Mouse (Mus musculus) heart, embryonic 15.5 days (tissue): ENCODE results near the gene Ripply1. TPM values are rescaled to one million over a fixed set of nuclear protein-coding genes. Genes with fewer than 3 reads are reported as not detected.

Experiments used
- ATAC-seq: fragments of 200-750 bp; cut with Nextera tagmentation; replicated peaks from 2 replicates; pipeline ENCODE4 v1.8.0; 2017; ENCODE audit warnings: low read depth, moderate TSS enrichment; ENCODE audit not compliant: insufficient number of reproducible peaks, insufficient read depth, low FRiP score
- H3K27ac ChIP-seq: fragments of 300-500 bp; sonication (generic); 2 replicates; pipeline ENCODE4 v1.5.1; 2015; ENCODE audit warnings: mild to moderate bottlenecking, inconsistent platforms
- H3K27me3 ChIP-seq: fragments of 300-500 bp; sonication (generic); 2 replicates; pipeline ENCODE4 v1.6.1; 2015; ENCODE audit warnings: inconsistent platforms
- H3K36me3 ChIP-seq: fragments of 300-500 bp; sonication (generic); 2 replicates; pipeline ENCODE4 v1.6.1; 2015; ENCODE audit warnings: mild to moderate bottlenecking, inconsistent platforms
- H3K4me1 ChIP-seq: fragments of 300-500 bp; sonication (generic); replicated peaks from 2 replicates; pipeline ENCODE4 v1.6.1; 2015; ENCODE audit warnings: inconsistent platforms
- H3K4me2 ChIP-seq: fragments of 300-500 bp; sonication (generic); 2 replicates; pipeline ENCODE4 v1.6.1; 2015; ENCODE audit warnings: inconsistent platforms, mild to moderate bottlenecking, moderate library complexity
- H3K4me3 ChIP-seq: fragments of 300-500 bp; sonication (generic); 2 replicates; pipeline ENCODE4 v1.5.1; 2015; ENCODE audit warnings: mild to moderate bottlenecking, inconsistent platforms
- H3K9ac ChIP-seq: fragments of 300-500 bp; sonication (generic); 2 replicates; pipeline ENCODE4 v1.6.1; 2015; ENCODE audit warnings: mild to moderate bottlenecking, inconsistent platforms
- H3K9me3 ChIP-seq: fragments of 300-500 bp; sonication (generic); replicated peaks from 2 replicates; pipeline ENCODE4 v1.6.1; 2016; ENCODE audit warnings: inconsistent platforms
- WGBS: fragments of 180-500 bp; shearing (Covaris S2); methylation state at CpG from one replicate; pipeline ENCODE4 v1.1.7; 2015; ENCODE audit warnings: mixed read lengths; 5-methylcytosine and 5-hydroxymethylcytosine counted together
- polyA plus RNA-seq: library from polyadenylated mRNA; unstranded; fragments of >200 nt; fragmentation: Nextera tagmentation; extraction: Ambion mirVana; gene quantifications from 2 replicates; pipeline ENCODE4 v1.2.1, GENCODE M21; 2015

Gene Ripply1
- polyA plus RNA-seq, 1 experiment from 2014 or later: not detected

DNA sequence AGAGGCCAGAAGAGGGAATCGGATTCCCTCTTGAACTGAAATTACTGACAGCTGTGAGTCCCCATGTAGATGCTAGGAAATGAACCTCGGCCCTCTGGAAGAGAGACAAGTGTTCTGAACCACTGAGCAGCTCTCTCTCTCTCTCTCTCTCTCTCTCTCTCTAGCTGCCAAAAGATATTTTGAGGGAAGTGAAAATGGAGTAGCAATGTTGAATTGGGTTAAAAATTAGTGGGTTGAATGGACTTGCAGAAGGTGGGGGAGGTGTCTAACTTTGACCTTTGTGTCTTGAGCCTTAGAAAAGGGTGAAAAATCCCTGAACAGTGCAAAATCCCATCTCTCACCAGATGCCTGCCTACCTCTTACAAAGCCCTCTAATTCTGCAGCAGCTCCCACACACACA is 25.2 kb upstream of the Ripply1 start:
- Histone ChIP-seq H3K27me3 (no peaks in the 10 kb centered on the region), H3K36me3 (no peaks in the 10 kb centered on the region), H3K4me3 (no peak overlapping the region), H3K4me2 (no peak overlapping the region), H3K4me1 (no peaks in the 10 kb centered on the region), H3K27ac (no peak overlapping the region), H3K9ac (no peak overlapping the region), H3K9me3 (no peaks in the 10 kb centered on the region)
- ATAC-seq: no peak
- 72% methylated on average over 2 of the region's 2 CpGs for WGBS

DNA sequence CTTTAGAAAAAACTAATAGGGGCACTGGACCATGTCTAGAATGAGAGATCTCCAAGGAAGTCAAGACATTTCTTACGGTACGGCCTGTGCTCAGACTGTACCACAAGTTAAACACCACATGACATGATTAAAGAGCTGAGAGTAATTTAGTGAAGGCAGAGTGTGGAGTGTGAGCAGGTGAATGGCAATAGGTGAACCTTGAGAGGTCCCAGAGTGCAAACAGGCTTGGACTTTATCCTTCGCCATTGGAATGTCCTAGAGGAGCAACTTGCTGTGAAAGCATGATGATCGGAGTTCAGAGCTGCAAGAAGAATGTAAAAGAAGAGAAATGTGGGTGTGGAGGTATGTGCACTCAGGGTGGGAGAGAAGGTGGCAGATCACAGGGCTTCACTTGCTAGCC is 23.8 kb upstream of the Ripply1 start:
- no peak overlapping the region for H3K9ac ChIP-seq
- WGBS: 92% methylated on average over 4 of the region's 4 CpGs

DNA sequence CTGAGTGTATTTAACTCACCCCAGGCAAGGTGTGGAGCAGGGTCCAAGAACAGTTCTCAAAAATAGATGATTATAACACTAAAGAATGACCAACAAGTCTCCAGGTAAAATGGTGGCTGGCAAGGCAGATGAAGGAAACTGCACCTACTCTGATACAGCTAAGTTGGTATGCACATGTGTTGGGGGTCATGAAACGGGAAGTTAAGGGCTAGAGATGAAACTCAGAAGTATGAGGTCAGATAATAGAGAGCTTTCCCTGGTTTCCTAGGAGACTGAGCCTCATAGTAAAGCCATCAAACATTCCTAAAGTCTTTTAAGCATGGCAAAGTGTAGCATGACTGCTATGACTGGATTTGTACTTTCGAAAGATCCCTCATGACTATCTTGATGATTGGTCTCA is 20.9 kb upstream of the Ripply1 start:
- 71% methylated on average over 2 of the region's 2 CpGs for WGBS
- H3K27me3 ChIP-seq: 0 out of 2 replicates have a peak, but pooled peaks cover 3% of the 10 kb centered on the region

More for the DNA sequence above, 23.8 kb upstream of the Ripply1 start:
- 0 out of 2 replicates have a peak, but pooled peaks cover under 1% of the 10 kb centered on the region for H3K27me3 ChIP-seq
- no peaks in the 10 kb centered on the region for H3K4me1 ChIP-seq
- no peak overlapping the region for H3K4me2 ChIP-seq
- no peaks in the 10 kb centered on the region for H3K9me3 ChIP-seq
- no peak for ATAC-seq
- no peaks in the 10 kb centered on the region for H3K36me3 ChIP-seq
- no peak overlapping the region for H3K27ac ChIP-seq
- H3K4me3 ChIP-seq: no peak overlapping the region

DNA sequence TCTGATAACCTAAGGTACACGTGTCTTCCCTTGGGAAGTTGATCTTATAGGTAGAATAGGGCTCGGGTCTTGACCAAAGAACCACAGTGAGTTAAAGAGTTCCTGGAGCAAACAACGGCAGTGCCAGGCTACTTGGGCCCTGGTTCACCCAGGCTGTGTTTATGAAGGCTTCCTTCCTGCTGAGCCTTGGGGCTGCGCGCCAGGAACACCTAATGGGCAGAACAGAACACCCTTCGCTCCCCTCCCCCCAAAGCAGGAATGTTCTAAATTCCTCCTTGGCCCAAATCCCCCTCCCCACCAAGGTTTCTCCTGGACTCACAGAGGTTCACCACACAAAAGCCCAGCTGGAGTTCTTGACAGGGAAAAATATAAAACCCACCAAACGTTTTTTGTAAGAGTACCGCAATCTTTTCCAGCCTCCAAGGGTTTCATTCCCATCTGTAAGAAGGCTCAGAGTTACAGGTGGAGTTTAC is 18.3 kb upstream of the Ripply1 start, which contains the start of gene Cldn2:
Gene Cldn2 (plus strand): TSS at position 423 of the 473 bp plus-strand sequence.
- no peak for ATAC-seq
- 0 out of 2 replicates have a peak, but pooled peaks cover 3% of the 10 kb centered on the region for H3K27me3 ChIP-seq
- no peaks in the 10 kb centered on the region for H3K36me3 ChIP-seq
- 67% methylated on average over 8 of the region's 8 CpGs for WGBS
- no peak within 1 kb of the TSS for H3K27ac ChIP-seq
- H3K9me3 ChIP-seq: no peaks in the 10 kb centered on the region
- H3K9ac ChIP-seq: no peak within 1 kb of the TSS
- H3K4me2 ChIP-seq: no peak within 1 kb of the TSS
- no peaks in the 10 kb centered on the region for H3K4me1 ChIP-seq
- no peak within 1 kb of the TSS for H3K4me3 ChIP-seq

More for the DNA sequence above, 20.9 kb upstream of the Ripply1 start:
- no peak for ATAC-seq
- Histone ChIP-seq H3K4me3 (no peak overlapping the region), H3K27ac (no peak overlapping the region), H3K4me1 (no peaks in the 10 kb centered on the region), H3K4me2 (no peak overlapping the region), H3K9me3 (no peaks in the 10 kb centered on the region), H3K36me3 (no peaks in the 10 kb centered on the region), H3K9ac (no peak overlapping the region)

DNA sequence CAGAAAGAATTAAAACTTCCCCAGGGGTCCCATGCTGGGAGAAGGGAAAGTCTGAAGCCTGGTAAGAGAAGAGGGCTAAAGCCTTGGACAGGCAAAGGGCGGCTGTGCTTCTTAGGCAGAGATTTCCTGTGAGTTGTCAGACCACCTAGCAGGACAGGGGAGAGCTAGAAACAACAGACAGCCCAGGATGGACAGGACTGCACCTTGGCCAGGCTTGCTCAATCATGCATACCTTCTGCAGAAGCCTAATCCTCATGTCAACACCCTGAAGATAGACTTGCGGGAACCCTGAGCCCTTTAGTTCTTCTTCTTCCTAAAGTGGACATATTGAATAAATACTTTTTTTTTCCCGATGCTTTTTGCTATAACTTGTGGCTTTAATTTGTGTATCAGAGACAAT is 17.8 kb upstream of the Ripply1 start:
- Histone ChIP-seq H3K27me3 (0 out of 2 replicates have a peak, but pooled peaks cover 3% of the 10 kb centered on the region), H3K36me3 (no peaks in the 10 kb centered on the region), H3K27ac (no peak overlapping the region), H3K9me3 (no peaks in the 10 kb centered on the region), H3K9ac (no peak overlapping the region), H3K4me1 (no peaks in the 10 kb centered on the region), H3K4me2 (no peak overlapping the region), H3K4me3 (no peak overlapping the region)
- no peak for ATAC-seq
- WGBS: 63% methylated on average over 3 of the region's 3 CpGs

DNA sequence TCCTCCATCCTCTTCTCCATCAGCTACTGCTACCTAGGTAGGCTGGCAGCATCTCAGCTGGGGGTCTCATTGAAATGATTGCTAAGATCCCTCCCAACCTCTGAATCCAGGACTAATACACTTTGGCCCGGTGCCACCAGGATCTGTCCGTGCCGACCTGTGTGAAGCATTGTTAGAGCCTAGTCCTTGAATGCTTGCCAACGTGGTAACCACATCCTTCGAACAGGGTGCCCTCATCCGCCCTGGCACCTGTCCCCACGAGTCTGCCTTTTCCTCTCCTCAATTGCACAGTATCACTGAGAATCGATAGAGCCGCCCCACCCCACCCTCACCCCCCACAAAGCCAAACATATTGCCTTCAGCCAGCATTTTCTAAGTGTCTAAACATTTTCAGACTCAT is 15.7 kb upstream of the Ripply1 start:
- Histone ChIP-seq H3K4me2 (no peak overlapping the region), H3K27me3 (0 out of 2 replicates have a peak, but pooled peaks cover 3% of the 10 kb centered on the region), H3K9ac (no peak overlapping the region), H3K4me1 (no peaks in the 10 kb centered on the region), H3K4me3 (no peak overlapping the region), H3K9me3 (no peaks in the 10 kb centered on the region), H3K27ac (no peak overlapping the region), H3K36me3 (no peaks in the 10 kb centered on the region)
- no peak for ATAC-seq
- whole genome bisulfite sequencing: 66% methylated on average over 9 of the region's 9 CpGs

DNA sequence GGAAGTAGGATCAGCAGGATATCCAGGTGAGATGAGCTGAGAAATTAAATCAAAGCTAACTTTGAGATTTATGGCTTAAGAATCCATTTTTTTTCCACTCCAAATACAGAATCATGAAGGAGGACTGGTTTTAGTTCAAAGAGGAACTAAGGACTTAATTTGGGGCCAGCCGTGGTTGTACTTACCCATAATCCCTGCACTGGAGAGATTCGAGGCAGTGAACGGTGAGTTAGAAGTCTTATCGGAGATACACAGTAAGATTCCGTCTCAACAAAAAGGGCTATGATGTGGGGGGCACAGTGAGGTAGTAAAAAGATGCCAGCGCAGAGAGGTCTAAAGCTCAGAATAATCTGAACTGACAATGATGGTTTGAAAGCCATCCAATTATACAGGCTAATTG is 13.9 kb upstream of the Ripply1 start:
- H3K36me3 ChIP-seq: no peaks in the 10 kb centered on the region
- ATAC-seq: no peak
- H3K27ac ChIP-seq: no peak overlapping the region
- no peaks in the 10 kb centered on the region for H3K4me1 ChIP-seq
- H3K9me3 ChIP-seq: no peaks in the 10 kb centered on the region
- H3K27me3 ChIP-seq: 0 out of 2 replicates have a peak, but pooled peaks cover 3% of the 10 kb centered on the region
- 85% methylated on average over 6 of the region's 6 CpGs for WGBS
- H3K9ac ChIP-seq: no peak overlapping the region
- H3K4me3 ChIP-seq: no peak overlapping the region
- H3K4me2 ChIP-seq: no peak overlapping the region

DNA sequence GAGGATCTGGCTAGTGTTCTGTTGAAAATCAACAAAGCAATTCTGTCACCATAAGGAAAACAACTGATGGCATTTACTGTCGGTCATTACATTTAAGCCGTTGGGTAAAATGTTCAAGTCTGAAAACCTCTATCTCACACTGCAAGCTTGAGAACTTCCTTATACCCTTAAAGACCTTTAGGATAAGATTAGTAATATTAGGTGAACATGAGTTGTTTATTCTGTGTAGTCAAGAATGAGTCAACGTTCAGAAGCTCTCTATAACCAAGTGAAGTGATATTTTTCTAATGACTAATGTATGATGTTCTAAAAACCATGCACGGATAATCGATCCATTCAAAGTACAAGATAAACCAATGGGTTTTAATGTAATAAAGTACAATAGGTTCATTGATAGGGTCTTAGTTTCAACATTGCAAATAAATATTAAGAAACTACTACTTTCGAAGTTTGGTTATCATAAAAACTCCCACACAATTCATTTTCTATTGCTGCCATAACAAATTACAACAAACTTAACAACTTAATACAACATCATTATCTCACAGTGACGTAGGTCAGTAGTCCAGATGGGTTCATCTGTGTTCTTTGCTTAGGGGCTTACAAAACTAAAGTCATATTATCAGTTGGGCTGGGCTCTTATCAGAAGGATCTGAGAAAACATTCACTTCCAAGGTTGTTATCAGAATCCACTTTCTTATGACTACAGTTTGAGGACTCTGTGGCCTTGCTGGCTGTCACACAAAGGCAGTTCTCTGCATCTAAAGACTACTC is 12.1 kb upstream of the Ripply1 start:
- no peak overlapping the region for H3K9ac ChIP-seq
- ATAC-seq: no peak
- no peaks in the 10 kb centered on the region for H3K36me3 ChIP-seq
- no peak overlapping the region for H3K27ac ChIP-seq
- WGBS: 77% methylated on average over 7 of the region's 7 CpGs
- no peak overlapping the region for H3K4me3 ChIP-seq
- H3K9me3 ChIP-seq: no peaks in the 10 kb centered on the region
- H3K27me3 ChIP-seq: no peaks in the 10 kb centered on the region
- H3K4me2 ChIP-seq: no peak overlapping the region
- no peaks in the 10 kb centered on the region for H3K4me1 ChIP-seq

DNA sequence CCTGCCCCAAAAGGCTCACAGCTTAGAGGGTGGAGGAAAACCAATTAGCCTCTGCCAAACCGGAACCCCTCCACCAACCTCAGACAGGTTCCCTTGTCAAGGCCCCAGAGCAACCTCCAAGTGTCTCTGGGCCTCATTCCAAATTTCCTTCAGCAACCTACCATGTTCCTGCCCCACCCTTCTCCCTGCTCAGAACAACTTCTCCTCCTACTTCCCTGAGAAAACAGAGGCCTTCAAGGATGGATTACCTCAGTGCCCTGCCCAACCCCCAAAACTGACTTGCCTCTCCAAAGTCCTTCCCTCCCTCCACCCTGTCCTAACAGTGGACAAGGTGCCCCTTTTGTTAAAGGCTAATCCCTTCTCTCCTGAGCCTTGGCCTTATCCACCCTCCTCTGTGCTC is 3.6 kb upstream of the Ripply1 start:
- WGBS: 23% methylated on average over 1 of the region's 1 CpGs
- Histone ChIP-seq H3K27me3 (no peaks in the 10 kb centered on the region), H3K9me3 (no peaks in the 10 kb centered on the region), H3K27ac (no peak overlapping the region), H3K4me2 (no peak overlapping the region), H3K4me3 (no peak overlapping the region), H3K4me1 (0 out of 2 replicates have a peak, but pooled peaks cover 2% of the 10 kb centered on the region), H3K36me3 (no peaks in the 10 kb centered on the region), H3K9ac (no peak overlapping the region)
- 0 out of 2 replicates have a peak, but pooled peaks have one; percentile 50 for ATAC-seq

DNA sequence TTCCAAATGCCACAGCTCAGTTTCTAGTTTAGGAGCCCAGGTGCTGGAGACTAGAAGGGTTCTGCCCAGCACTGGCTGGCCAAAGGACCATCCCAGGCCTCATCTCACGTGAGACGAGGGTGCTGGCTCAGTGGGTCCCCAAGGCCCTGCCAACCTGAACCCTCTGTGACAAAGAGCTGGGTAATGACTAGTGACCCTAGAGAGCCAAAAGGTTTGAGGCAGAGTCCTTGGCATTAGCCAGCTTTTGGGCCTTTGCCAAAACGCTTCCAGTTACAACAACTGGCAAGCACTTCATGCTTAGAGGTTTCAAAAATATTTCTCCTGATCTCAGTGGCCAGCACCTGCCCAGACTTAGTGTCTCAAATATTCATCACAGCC is 881 bp upstream of the Ripply1 start:
- no peak for ATAC-seq
- Histone ChIP-seq H3K9me3 (no peaks in the 10 kb centered on the region), H3K36me3 (no peaks in the 10 kb centered on the region), H3K4me3 (no peak overlapping the region), H3K9ac (no peak overlapping the region), H3K27ac (no peak overlapping the region), H3K27me3 (no peaks in the 10 kb centered on the region), H3K4me2 (no peak overlapping the region), H3K4me1 (0 out of 2 replicates have a peak, but pooled peaks cover 2% of the 10 kb centered on the region)
- WGBS: 59% methylated on average over 3 of the region's 3 CpGs

DNA sequence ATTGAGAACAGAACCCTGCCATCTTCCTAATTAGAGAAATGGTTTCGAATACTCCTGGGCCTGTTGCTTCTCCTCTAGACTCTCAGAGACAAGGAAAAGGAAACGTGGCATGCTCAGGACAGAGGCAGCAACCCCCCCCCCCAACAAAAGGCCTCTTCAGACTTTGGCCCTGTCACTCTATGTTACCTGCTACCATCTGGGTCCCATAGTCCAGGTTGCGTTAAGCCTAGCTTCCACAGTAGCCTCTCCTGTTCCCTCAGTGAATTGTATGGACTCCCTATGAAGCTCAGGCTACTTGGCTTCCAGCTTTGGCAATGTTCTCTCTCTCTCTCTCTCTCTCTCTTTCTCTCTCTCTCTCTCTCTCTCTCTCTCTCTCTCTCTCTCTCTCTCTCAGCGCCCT is 590 bp downstream of the Ripply1 start:
- Histone ChIP-seq H3K4me1 (0 out of 2 replicates have a peak, but pooled peaks cover 2% of the 10 kb centered on the region), H3K36me3 (no peaks in the 10 kb centered on the region), H3K9me3 (no peaks in the 10 kb centered on the region), H3K27ac (no peak overlapping the region), H3K9ac (no peak overlapping the region), H3K4me2 (no peak overlapping the region), H3K27me3 (no peaks in the 10 kb centered on the region), H3K4me3 (no peak overlapping the region)
- ATAC-seq: no peak
- 76% methylated on average over 4 of the region's 4 CpGs for WGBS

DNA sequence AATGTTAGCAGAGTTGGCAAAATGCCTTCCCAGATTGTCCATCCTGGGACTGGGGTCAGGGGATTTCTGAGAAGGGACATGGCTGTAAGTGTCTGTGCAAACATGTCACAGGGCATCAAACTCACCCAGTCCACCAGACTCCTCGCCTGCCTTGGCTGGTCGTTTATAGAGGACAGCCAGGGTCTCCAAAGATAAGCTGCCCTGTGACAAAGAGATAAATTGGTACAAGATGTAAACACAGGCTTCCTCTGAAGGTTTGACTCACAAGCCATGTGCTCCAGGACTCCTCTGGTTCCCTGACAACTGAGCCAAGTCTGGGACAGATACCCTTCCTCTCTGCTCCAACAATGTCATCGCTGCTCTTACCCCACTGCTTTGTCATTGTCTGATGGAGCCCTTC is 1.2 kb downstream of the Ripply1 start:
- Histone ChIP-seq H3K9ac (no peak overlapping the region), H3K36me3 (no peaks in the 10 kb centered on the region), H3K4me3 (no peak overlapping the region), H3K9me3 (no peaks in the 10 kb centered on the region), H3K27me3 (no peaks in the 10 kb centered on the region), H3K27ac (no peak overlapping the region), H3K4me2 (no peak overlapping the region), H3K4me1 (0 out of 2 replicates have a peak, but pooled peaks cover 2% of the 10 kb centered on the region)
- ATAC-seq: no peak
- 31% methylated on average over 3 of the region's 3 CpGs for WGBS
